Mouse (Mus musculus) CH12F3 (cell line): ENCODE data around the gene Grap.
"Not testable (repeated sequence)": the region's sequence is repeated elsewhere in the genome, so short reads cannot be mapped to it uniquely, and the experiment has no call there.

Source experiments
- in situ Hi-C: fragments of 300-500 bp; cut with MboI; formaldehyde crosslinking; loops from 2 replicates; pipeline ENCODE4 v1.14.3; 2020; ENCODE audit warnings: low sequenced_read_pairs

Grap gene

GRCm38 (mm10) chr11:61637856-61638255, 15.2 kb upstream of the Grap start:
- in situ Hi-C loops: no loop called here

GRCm38 (mm10) chr11:61638764-61639536, 14.1 kb upstream of the Grap start:
- in situ Hi-C loops: no loop called here

- in situ Hi-C loops: no loop called here
Observed at GRCm38 (mm10) chr11:61639601-61640177, 13.4 kb upstream of the Grap start.

DNA sequence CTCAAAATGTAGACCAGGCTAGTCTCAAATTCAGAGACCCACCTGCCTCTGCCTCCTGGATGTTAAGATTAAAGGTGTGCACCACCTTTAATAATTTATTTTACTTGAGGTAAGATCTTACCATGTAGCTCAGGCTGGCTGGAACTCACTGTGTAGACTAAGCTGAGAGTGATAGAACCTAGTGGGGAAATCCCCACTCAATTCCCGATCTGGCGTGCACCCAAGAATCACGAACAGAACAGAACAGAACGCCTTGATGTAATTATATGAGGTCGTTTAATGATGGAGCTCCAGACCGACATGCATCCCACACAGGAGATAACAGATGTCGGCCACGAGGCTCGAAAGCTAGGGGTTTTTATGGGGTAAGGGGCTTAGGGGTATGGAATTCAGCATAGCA, 12.5 kb upstream of the Grap start:
- in situ Hi-C loops: not testable (repeated sequence)

DNA sequence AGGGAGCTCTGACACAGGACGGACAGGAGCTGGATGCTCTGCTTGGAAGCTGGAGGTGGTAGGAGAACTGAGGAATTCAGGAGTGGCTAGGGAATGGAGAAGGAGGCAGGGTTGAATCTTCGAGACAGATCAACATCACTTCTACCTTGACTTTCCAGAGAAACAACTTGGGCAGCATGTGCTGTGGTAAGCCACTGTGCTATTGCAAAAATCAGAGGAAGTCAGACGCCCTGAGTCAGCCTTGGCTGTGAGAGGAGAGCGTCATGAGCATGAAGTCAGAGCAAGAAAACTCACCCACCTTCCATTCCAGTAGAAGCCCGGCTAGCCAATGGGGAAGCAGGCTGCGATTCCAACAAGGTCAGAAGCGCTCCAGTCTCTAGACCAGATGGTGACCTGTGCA, 11.0 kb upstream of the Grap start:
- in situ Hi-C loops: no loop called here

- in situ Hi-C loops: no loop called here
Observed at GRCm38 (mm10) chr11:61643184-61643961, 9.7 kb upstream of the Grap start.

GRCm38 (mm10) chr11:61644576-61645326, 8.3 kb upstream of the Grap start:
- in situ Hi-C loops: no loop called here

- in situ Hi-C loops: no loop called here
Observed at GRCm38 (mm10) chr11:61645357-61645857, 7.7 kb upstream of the Grap start.

GRCm38 (mm10) chr11:61646499-61647039, 6.5 kb upstream of the Grap start:
- in situ Hi-C loops: no loop called here

DNA sequence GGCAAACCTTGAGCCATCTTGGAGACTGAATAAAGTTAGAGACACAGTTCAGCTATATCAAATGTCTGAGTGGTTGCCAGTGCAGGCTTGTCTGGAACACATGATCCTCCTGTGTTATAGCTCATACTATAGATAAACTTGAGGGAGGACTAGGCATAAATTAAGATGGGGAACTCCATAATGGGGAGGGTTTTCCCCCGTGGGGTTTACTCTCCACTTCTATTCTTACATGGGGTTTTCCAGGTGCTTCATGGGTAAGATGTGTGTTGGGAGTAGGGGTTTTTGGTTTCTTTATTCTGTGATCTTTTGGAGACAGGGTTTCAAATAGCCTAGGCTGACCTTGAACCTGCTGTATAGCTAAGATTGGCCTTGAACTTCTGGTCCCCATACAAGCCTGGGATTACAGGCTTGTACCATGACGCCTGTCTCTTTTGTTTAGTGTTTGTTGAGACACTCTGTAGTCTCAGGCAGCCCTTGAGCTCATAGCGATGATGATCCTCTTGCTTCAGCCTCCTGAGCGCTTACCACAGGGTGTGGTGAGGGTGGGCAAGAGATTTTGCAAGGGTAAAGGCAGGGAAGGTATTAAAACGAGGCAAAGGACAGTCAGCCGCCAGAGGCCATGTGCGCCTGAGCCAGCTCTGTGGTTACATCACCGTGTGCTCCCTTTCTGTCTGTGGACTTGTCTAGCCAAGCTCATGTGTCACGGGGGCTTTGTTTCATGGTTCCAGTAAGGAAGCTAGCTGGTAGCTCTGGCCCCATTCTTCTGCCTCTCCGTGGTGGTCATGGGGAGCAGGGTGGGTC, 5.8 kb upstream of the Grap start:
- in situ Hi-C loops: no loop called here

DNA sequence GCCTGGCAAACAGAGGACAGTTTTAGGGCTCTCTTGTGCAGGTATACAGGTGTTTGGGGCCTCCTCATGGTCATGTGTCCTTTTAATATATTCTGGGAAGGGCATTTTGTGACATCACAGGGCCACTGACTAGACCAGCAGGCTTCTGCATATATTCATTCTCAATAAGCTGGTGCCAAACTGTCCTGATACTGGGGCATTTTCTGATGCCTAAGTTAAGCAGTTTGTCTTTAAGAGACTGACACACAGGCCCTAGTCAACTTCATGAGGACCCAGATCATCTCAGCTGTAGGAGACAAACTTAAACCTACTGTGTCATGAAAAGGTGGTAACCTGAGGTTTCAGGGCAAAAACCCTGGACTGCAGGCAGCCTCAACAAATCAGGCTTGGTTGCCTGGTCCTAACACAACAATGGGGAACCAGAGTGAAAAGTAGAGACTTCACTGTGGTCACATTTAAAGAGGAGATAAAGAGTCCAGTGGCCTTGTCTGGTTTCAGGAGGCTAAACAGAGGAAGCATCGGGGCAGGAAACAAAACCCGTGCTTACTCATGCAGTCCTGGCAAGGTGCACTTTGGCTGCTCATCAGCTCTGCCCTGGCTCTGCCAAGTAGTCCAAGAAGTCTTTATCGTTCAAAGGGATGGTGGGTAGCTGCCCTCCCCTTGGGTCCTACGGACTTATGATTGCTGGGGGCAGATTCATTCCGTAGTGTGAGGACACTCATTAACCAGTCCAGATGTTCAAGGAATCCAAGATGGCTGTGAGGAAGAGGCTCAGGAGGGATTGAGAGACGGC, 4.9 kb upstream of the Grap start:
- in situ Hi-C loops: no loop called here

DNA sequence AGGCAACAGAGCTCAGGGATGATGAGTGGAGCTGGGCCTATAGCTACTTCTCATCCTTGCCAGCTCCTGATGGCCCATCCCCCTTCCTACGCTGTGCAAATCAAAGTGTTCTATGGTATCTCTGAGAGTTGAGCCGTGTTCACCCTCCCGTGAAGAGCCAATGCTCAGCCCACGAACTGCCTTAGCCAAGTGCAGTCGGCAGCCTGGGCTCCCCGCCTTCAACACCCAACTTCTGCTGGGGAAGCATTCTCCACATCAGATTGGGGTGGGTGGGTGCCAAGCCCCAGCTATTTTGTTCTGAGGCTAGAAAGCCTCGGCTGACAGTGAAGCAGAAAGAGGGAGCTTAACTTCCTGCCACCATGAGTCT, 4.3 kb upstream of the Grap start:
- in situ Hi-C loops: no loop called here

- in situ Hi-C loops: no loop called here
Observed at GRCm38 (mm10) chr11:61649163-61649580, 3.9 kb upstream of the Grap start.

DNA sequence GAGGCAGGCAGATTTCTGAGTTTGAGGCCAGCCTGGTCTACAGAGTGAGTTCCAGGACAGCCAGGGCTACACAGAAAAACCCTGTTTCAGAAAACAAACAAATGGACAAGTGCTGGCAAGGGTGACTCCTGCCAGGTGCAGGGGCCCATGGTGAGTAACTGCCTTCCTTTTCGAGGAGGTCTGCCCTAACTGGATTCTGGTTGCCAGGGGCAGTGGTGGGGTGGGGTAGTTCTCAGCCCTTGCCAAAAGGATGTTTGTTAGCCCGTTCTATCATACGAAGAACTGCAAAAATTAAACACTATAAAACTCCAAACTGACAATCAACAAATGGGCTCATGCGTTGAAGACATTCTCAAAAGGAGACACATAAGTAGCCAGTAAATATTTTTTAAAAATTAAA, 3.4 kb upstream of the Grap start:
- in situ Hi-C loops: no loop called here

DNA sequence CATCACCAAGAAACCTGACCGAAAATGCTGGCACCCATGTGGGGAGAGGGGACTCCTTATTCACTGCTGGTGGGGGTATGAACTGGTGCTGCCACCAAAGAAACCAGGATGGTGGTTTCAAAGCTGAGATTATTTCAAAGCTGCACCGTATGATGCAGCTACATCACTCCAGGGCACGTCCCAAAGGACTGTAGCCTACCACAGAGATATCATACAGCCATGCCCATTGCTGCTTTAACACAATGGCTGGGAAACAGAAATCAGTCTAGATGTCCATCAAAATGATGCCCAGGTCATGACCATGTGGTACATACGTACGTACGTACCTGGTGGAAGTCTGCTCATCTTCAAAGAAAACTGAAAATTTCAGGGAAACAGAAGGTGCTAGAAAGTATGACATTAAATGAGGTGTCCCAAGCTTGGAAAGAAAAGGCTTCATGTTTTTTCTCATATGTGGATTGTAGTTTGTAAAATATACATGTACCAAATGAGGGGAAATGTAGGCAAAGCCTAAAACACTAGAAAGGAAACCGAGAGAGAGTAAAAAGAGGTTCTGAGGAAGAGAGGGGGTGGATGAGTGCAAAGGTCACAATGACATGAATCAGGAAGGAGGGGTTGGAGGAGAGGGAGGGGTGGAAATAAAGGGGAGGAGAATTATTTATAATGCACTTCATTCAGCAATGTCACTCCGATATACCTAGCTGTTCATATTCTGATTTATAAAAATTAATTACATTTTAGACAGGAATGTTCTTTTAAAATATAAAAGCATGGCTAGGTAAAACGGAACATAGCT, 2.4 kb upstream of the Grap start:
- in situ Hi-C loops: no loop called here

- in situ Hi-C loops: no loop called here
Observed at GRCm38 (mm10) chr11:61652216-61652615, 849 bp upstream of the Grap start.

- in situ Hi-C loops: no loop called here
Observed at GRCm38 (mm10) chr11:61653568-61653967, 503 bp downstream of the Grap start.

- in situ Hi-C loops: no loop called here
Observed at GRCm38 (mm10) chr11:61654786-61655311, 1.8 kb downstream of the Grap start.
